Mouse (Mus musculus) midbrain, embryonic 14.5 days (tissue): Measurements from ENCODE around the gene Snx9. TPM values are rescaled to one million over a fixed set of nuclear protein-coding genes. Genes with fewer than 3 reads are reported as not detected.

Experiments
- ATAC-seq: fragments of 200-750 bp; cut with Nextera tagmentation; 2 replicates; pipeline ENCODE4 v1.8.0; 2017; ENCODE audit warnings: moderate number of reproducible peaks, moderate library complexity; ENCODE audit not compliant: low FRiP score, low TSS enrichment
- DNase-seq: peaks from one replicate; pipeline ENCODE4 v3.0.0-alpha.2; 2015
- H3K27ac ChIP-seq: fragments of 300-500 bp; sonication (generic); replicated peaks from 2 replicates; pipeline ENCODE4 v1.5.1; 2014; ENCODE audit warnings: mild to moderate bottlenecking, low read depth, low read length, moderate library complexity
- H3K27me3 ChIP-seq: fragments of 300-500 bp; sonication (generic); 2 replicates; pipeline ENCODE4 v1.6.1; 2014; ENCODE audit warnings: low read length, control low read depth, mixed read lengths; ENCODE audit not compliant: control insufficient read depth, insufficient read depth
- H3K36me3 ChIP-seq: fragments of 300-500 bp; sonication (generic); 2 replicates; pipeline ENCODE4 v1.6.1; 2014; ENCODE audit warnings: low read length, control low read depth; ENCODE audit not compliant: control insufficient read depth, insufficient read depth
- H3K4me1 ChIP-seq: fragments of 300-500 bp; sonication (generic); 2 replicates; pipeline ENCODE4 v1.6.1; 2014; ENCODE audit warnings: mild to moderate bottlenecking, antibody characterized with exemption, low read length, control low read depth; ENCODE audit not compliant: control insufficient read depth, insufficient read depth
- H3K4me2 ChIP-seq: fragments of 300-500 bp; sonication (generic); 2 replicates; pipeline ENCODE4 v1.6.1; 2014; ENCODE audit warnings: mild to moderate bottlenecking, low read length, moderate library complexity
- H3K4me3 ChIP-seq: fragments of 300-500 bp; sonication (generic); replicated peaks from 2 replicates; pipeline ENCODE4 v1.5.1; 2014; ENCODE audit warnings: low read depth, low read length
- H3K9ac ChIP-seq: fragments of 300-500 bp; sonication (generic); replicated peaks from 2 replicates; pipeline ENCODE4 v1.6.1; 2014; ENCODE audit warnings: mild to moderate bottlenecking, low read length, moderate library complexity
- H3K9me3 ChIP-seq: fragments of 300-500 bp; sonication (generic); 2 replicates; pipeline ENCODE4 v1.6.1; 2016; ENCODE audit warnings: low read length, control low read depth, mixed read lengths; ENCODE audit not compliant: control insufficient read depth
- WGBS: fragments of 180-500 bp; shearing (Covaris S2); extraction: QIAGEN DNeasy Blood & Tissue Kit; methylation state at CpG from one replicate; pipeline ENCODE4 v1.1.7; 2014; 5-methylcytosine and 5-hydroxymethylcytosine counted together
- polyA plus RNA-seq: library from polyadenylated mRNA; unstranded; fragments of >200 nt; fragmentation: Nextera tagmentation; extraction: Ambion mirVana; gene quantifications from 2 replicates; pipeline ENCODE4 v1.2.1, GENCODE M21; 2014

Snx9 gene
- polyA plus RNA-seq, 1 experiment from 2014 or later: 8.3 TPM

DNA sequence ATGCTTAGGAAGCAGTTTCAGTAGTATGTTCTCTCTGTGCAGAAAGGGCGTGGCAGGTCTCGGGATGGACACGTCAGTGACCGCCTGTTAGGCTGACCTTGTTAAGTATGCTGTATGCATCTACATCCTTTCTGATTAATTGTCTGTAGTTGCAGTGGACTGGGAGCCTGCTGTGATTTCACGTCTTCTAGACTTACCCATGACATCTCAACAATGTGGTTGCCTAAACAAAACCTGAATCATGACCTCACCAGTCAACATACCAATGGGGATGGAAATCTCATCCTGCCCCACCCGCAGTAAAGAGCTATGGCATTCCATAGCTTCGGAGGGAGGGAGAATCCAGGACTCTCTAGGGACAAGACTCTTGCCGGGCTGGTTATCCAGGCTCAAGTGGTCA lies 5.0 kb downstream of the Snx9 start:
- ATAC-seq (no peak), DNase-seq (no peak)
- H3K9me3 ChIP-seq: no peaks in the 10 kb centered on the region
- WGBS: 49% methylated on average over 8 of the region's 8 CpGs
- H3K4me1 ChIP-seq: peaks cover 13% of the 10 kb centered on the region
- H3K36me3 ChIP-seq: no peaks in the 10 kb centered on the region
- no peak overlapping the region for H3K9ac ChIP-seq
- H3K27ac ChIP-seq: no peak overlapping the region
- no peaks in the 10 kb centered on the region for H3K27me3 ChIP-seq
- H3K4me3 ChIP-seq: no peak overlapping the region
- H3K4me2 ChIP-seq: no peak overlapping the region

- 0 out of 2 replicates have a peak overlapping the region, but pooled peaks have one; percentile 1 for H3K4me3 ChIP-seq
- H3K9ac ChIP-seq: no peak overlapping the region; the same call in 1 of the 2 replicates
- ATAC-seq (no peak), DNase-seq (no peak)
- H3K4me1 ChIP-seq: peaks cover 7% of the 10 kb centered on the region; the same call in 1 of the 2 replicates
- whole genome bisulfite sequencing: 71% methylated on average over 10 of the region's 10 CpGs
- no peaks in the 10 kb centered on the region for H3K9me3 ChIP-seq
- no peaks in the 10 kb centered on the region for H3K27me3 ChIP-seq
- H3K27ac ChIP-seq: no peak overlapping the region
- no peaks in the 10 kb centered on the region for H3K36me3 ChIP-seq
- H3K4me2 ChIP-seq: peak overlapping the region; percentile 47
These were observed 7.7 kb downstream of the Snx9 start for GRCm38 (mm10) chr17:5848706-5849415.

DNA sequence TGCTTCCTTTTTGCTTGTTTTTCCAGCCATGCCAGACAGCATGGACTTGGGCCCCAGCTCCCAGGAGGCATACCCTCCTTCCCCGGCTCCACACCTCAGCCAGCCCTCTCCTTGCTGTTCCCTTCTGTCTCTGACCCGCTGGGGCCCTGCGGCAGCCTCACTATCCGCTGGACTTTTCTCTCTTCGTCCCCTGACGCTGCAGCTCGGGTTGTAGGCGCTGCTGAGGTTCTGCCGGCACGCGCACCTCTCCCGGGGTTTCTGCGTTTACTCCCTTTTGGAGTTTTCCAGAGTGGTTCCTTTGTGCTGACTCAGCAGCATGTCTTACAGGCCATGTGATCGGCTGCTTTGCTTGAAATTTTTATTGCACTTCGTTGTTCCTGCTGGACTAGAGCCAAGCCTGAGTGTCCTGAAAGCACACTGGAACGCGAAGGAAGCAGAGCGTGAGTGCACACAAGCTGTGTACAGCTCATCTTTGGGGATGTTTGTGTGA lies 8.3 kb downstream of the Snx9 start:
- DNase-seq (peak; percentile 79), ATAC-seq (no peak)
- Histone ChIP-seq H3K36me3 (no peaks in the 10 kb centered on the region), H3K27ac (no peak overlapping the region), H3K27me3 (no peaks in the 10 kb centered on the region), H3K9ac (no peak overlapping the region; the same call in 1 of the 2 replicates), H3K4me3 (0 out of 2 replicates have a peak overlapping the region, but pooled peaks have one; percentile 1), H3K9me3 (no peaks in the 10 kb centered on the region), H3K4me1 (peaks cover 7% of the 10 kb centered on the region; the same call in 1 of the 2 replicates), H3K4me2 (peak overlapping the region; percentile 47)
- WGBS: 21% methylated on average over 18 of the region's 18 CpGs

DNA sequence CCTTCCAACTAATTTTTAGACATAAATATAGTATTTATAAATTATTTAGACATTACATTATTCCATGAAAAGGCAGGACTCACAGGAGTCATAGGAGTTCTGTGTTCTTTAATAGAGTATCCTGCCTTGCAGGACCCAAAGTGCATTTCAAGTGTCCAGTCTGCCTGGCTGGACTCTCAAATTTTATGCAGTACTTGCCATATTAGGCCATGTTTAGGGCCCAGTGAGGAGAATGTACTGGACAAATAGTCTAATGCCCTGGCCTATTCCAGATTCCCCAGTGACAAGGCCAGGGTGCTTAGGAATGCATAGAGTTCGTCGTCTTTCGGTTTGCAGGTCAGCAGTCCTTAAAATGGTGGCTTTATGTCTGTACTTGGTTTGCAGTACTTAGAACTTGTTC lies 8.9 kb downstream of the Snx9 start:
- DNase-seq (no peak), ATAC-seq (no peak)
- H3K4me1 ChIP-seq: peaks cover 7% of the 10 kb centered on the region; the same call in 1 of the 2 replicates
- H3K4me3 ChIP-seq: no peak overlapping the region
- no peaks in the 10 kb centered on the region for H3K27me3 ChIP-seq
- WGBS: 96% methylated on average over 3 of the region's 3 CpGs
- no peak overlapping the region for H3K9ac ChIP-seq
- no peaks in the 10 kb centered on the region for H3K9me3 ChIP-seq
- H3K4me2 ChIP-seq: no peak overlapping the region
- no peak overlapping the region for H3K27ac ChIP-seq
- no peaks in the 10 kb centered on the region for H3K36me3 ChIP-seq

DNA sequence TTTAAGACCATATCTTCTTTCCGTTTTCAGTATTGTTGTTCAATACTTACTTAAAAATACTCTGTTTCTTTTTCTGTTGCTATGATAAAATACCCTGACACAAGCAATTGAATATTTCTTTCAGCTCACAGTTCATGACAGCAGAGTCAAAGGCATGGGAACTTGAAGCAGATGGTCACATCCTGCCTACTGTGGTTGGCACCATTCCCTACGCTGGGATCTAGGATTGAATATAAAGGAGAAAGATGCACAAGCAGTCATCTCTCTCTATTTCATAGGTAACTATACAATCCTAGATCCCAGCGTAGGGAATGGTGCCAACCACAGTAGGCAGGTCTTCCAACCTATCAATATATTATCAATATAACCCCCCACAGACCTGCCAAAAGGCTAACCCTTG lies 9.3 kb downstream of the Snx9 start:
- peaks cover 7% of the 10 kb centered on the region; the same call in 1 of the 2 replicates for H3K4me1 ChIP-seq
- no peak overlapping the region for H3K4me3 ChIP-seq
- H3K4me2 ChIP-seq: no peak overlapping the region
- H3K36me3 ChIP-seq: no peaks in the 10 kb centered on the region
- DNase-seq (no peak), ATAC-seq (no peak)
- WGBS: 95% methylated on average over 3 of the region's 3 CpGs
- no peak overlapping the region for H3K27ac ChIP-seq
- H3K27me3 ChIP-seq: no peaks in the 10 kb centered on the region
- H3K9ac ChIP-seq: no peak overlapping the region
- no peaks in the 10 kb centered on the region for H3K9me3 ChIP-seq

DNA sequence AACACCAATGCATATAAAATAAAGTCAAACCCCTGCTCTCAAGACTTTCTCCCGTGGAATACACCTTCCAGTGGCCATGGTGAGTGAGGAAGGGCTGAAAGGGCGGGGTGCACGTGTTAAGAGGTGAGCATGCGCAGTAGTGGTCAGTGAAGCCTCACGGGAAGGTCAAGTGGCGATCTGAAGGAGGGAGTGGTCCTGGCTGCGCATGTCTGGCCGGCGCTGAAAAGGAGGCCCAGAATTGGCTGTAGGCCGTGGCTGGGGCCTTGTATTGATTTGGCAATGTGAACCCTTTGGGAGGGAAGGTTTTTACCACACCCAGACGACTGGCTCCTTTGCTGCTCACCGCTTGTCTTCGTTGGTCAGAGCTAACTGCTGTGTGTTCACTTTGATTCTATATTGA lies 12.8 kb downstream of the Snx9 start:
- Histone ChIP-seq H3K9me3 (no peaks in the 10 kb centered on the region), H3K4me2 (no peak overlapping the region), H3K9ac (no peak overlapping the region), H3K27ac (no peak overlapping the region), H3K4me3 (no peak overlapping the region), H3K27me3 (no peaks in the 10 kb centered on the region), H3K36me3 (no peaks in the 10 kb centered on the region), H3K4me1 (peaks cover 7% of the 10 kb centered on the region; the same call in 1 of the 2 replicates)
- WGBS: 93% methylated on average over 13 of the region's 13 CpGs
- no peak for ATAC-seq
- no peak for DNase-seq

- no peaks in the 10 kb centered on the region for H3K9me3 ChIP-seq
- DNase-seq (no peak), ATAC-seq (no peak)
- H3K4me1 ChIP-seq: no peaks in the 10 kb centered on the region
- no peak overlapping the region for H3K9ac ChIP-seq
- no peaks in the 10 kb centered on the region for H3K36me3 ChIP-seq
- no peaks in the 10 kb centered on the region for H3K27me3 ChIP-seq
- no peak overlapping the region for H3K27ac ChIP-seq
- no peak overlapping the region for H3K4me2 ChIP-seq
- H3K4me3 ChIP-seq: no peak overlapping the region
These were observed 14.4 kb downstream of the Snx9 start for GRCm38 (mm10) chr17:5855560-5855959.

- Histone ChIP-seq H3K27ac (no peak overlapping the region), H3K4me2 (no peak overlapping the region), H3K4me1 (no peaks in the 10 kb centered on the region), H3K9ac (no peak overlapping the region), H3K36me3 (no peaks in the 10 kb centered on the region), H3K27me3 (no peaks in the 10 kb centered on the region), H3K4me3 (no peak overlapping the region), H3K9me3 (no peaks in the 10 kb centered on the region)
- WGBS: 94% methylated on average over 7 of the region's 7 CpGs
- ATAC-seq (no peak), DNase-seq (no peak)
These were observed 15.3 kb downstream of the Snx9 start for GRCm38 (mm10) chr17:5856426-5856825.

DNA sequence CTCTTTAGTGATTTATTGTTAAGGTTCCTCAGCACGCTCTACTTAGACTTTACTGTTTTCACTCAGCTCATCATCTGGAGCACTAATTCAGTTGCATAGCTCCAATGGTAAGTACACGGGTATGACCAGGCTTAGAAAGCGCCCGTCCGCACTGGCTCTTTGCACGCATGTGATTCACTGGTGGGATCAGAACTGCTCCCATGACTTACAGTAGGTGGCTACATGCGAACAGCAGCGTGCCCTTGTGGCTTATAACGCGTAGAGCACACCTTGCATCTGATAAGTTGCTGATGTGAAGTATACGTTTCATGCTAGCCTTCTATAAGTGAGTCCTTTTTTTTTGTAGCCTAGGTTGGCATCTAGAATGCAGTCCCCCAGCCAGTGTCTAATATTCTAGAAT lies 16.1 kb downstream of the Snx9 start:
- WGBS: 96% methylated on average over 11 of the region's 11 CpGs
- H3K27ac ChIP-seq: no peak overlapping the region

More for the DNA sequence above, 16.1 kb downstream of the Snx9 start:
- ATAC-seq (no peak), DNase-seq (no peak)
- Histone ChIP-seq H3K4me3 (no peak overlapping the region), H3K27me3 (no peaks in the 10 kb centered on the region), H3K4me2 (no peak overlapping the region), H3K4me1 (no peaks in the 10 kb centered on the region), H3K36me3 (no peaks in the 10 kb centered on the region), H3K9me3 (no peaks in the 10 kb centered on the region), H3K9ac (no peak overlapping the region)
